Comparison of ENCODE assay signal across 12 mouse cellular contexts in the genomic region with DNA sequence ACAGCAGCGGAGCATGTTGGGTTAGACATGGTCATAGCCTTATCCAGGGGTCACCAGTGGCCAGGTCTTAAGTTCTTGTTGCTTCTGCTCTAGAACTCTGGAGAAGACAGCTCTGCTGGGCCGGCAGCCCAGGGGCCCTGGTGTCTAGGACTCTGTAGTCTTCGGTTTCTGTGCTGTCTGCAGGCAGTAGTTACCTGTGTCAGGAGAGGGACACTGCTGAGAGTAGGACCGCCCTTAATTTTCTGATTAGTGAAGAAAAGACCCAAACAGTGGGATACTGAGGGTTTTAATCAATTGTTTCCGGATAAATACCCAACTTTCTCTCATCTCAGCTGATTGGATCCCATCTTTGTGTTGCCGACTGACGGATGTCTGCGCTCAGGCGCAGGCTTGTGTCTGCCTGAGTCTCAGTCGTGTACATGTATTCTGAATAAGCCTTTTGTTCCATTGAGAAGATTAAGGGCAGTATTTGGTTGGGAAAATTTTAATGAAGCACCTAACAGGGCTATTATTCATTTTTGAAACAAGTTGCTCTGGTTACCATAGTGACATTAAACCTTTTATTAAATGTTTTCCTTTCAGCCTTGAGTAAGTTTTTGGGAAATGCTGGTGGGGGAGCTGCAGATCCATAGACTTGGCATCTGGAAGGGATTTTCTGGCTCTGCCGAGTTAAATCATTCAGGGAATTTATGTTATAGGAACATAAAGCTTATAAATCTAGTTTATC.
A peak's percentile ranks its signal among the peaks of the same experiment; 100 is the strongest.
DNase-seq lines count a peak whose midpoint lies in the region; ATAC-seq lines count a peak whose summit lies in the region.
"Had no signal": no experiment of that assay in that cellular context is flagged by ENCODE, and none has a peak within 500 bp of the region (broad histone marks: within the 10 kb centered on the region; RNA-seq: fewer than 3 reads in every experiment).

No protein-coding gene starts in this region.

- no peaks in the 10 kb centered on the region for H3K9me3 ChIP-seq in embryonic facial prominence, embryonic 10.5 days
- H3K9me3 ChIP-seq in hindbrain, embryonic 11.5 days (ENCODE audit: control insufficient read depth, low read length): no peaks in the 10 kb centered on the region
- no peaks in the 10 kb centered on the region for H3K9me3 ChIP-seq in midbrain, embryonic 11.5 days (ENCODE audit: control insufficient read depth, low read length)
- H3K9me3 ChIP-seq: lung, embryonic 15.5 days had no signal

- no peaks in the 10 kb centered on the region; the same call in 1 of the 2 replicates for H3K27me3 ChIP-seq in embryonic facial prominence, embryonic 10.5 days (replicated peaks; ENCODE audit: low read depth, poor library complexity, severe bottlenecking)
- H3K27me3 ChIP-seq in hindbrain, embryonic 11.5 days (ENCODE audit: control insufficient read depth, insufficient read depth, low read length): no peaks in the 10 kb centered on the region
- H3K27me3 ChIP-seq in midbrain, embryonic 11.5 days (ENCODE audit: control insufficient read depth, insufficient read depth, low read length): no peaks in the 10 kb centered on the region; the same call in 1 of the 2 replicates
- H3K27me3 ChIP-seq: lung, embryonic 15.5 days had no signal

- H3K4me3 ChIP-seq in embryonic facial prominence, embryonic 10.5 days: no peak overlapping the region
- no peak overlapping the region for H3K4me3 ChIP-seq in hindbrain, embryonic 11.5 days (ENCODE audit: low read depth, low read length)
- H3K4me3 ChIP-seq in midbrain, embryonic 11.5 days (ENCODE audit: low read depth, low read length): no peak overlapping the region
- H3K4me3 ChIP-seq: lung, embryonic 15.5 days had no signal

- 61% methylated on average over 11 of the region's 11 CpGs for WGBS in embryonic facial prominence, embryonic 10.5 days
- WGBS in hindbrain, embryonic 11.5 days: 54% methylated on average over 11 of the region's 11 CpGs
- WGBS in midbrain, embryonic 11.5 days: 30% methylated on average over 11 of the region's 11 CpGs

- H3K9ac ChIP-seq in hindbrain, embryonic 11.5 days (ENCODE audit: low read depth, low read length): no peak overlapping the region
- no peak overlapping the region for H3K9ac ChIP-seq in midbrain, embryonic 11.5 days (ENCODE audit: low read length)
- H3K9ac ChIP-seq: lung, embryonic 15.5 days had no signal

- H3K27ac ChIP-seq in embryonic facial prominence, embryonic 10.5 days (replicated peaks): 0 out of 2 replicates have a peak overlapping the region, but pooled peaks have one; percentile 26
- H3K27ac ChIP-seq in hindbrain, embryonic 11.5 days (ENCODE audit: low read depth, low read length): no peak overlapping the region
- no peak overlapping the region for H3K27ac ChIP-seq in midbrain, embryonic 11.5 days (ENCODE audit: low read depth, low read length)
- H3K27ac ChIP-seq: lung, embryonic 15.5 days had no signal

- H3K36me3 ChIP-seq in embryonic facial prominence, embryonic 10.5 days (replicated peaks): no peaks in the 10 kb centered on the region
- no peaks in the 10 kb centered on the region for H3K36me3 ChIP-seq in hindbrain, embryonic 11.5 days (ENCODE audit: control insufficient read depth, insufficient read depth, low read length)
- no peaks in the 10 kb centered on the region for H3K36me3 ChIP-seq in midbrain, embryonic 11.5 days (ENCODE audit: control insufficient read depth, insufficient read depth, low read length)
- H3K36me3 ChIP-seq: lung, embryonic 15.5 days had no signal

- ATAC-seq in hindbrain, embryonic 11.5 days (ENCODE audit: low FRiP score): 0 out of 2 replicates have a peak, but pooled peaks have one; percentile 47
- ATAC-seq in midbrain, embryonic 11.5 days (ENCODE audit: low FRiP score): peak; percentile 52
- ATAC-seq: activated CD4-positive, CD25-positive, alpha-beta regulatory T cell, adult 4 months had no signal

- H3K4me1 ChIP-seq in embryonic facial prominence, embryonic 10.5 days: peaks cover 46% of the 10 kb centered on the region
- peaks cover 2% of the 10 kb centered on the region for H3K4me1 ChIP-seq in hindbrain, embryonic 11.5 days (replicated peaks; ENCODE audit: control insufficient read depth, insufficient read depth, low read length)
- H3K4me1 ChIP-seq in midbrain, embryonic 11.5 days (ENCODE audit: control insufficient read depth, insufficient read depth, low read length): peaks cover 23% of the 10 kb centered on the region

- H3K4me2 ChIP-seq in hindbrain, embryonic 11.5 days (replicated peaks; ENCODE audit: low read depth, low read length): no peak overlapping the region
- no peak overlapping the region; the same call in 1 of the 2 replicates for H3K4me2 ChIP-seq in midbrain, embryonic 11.5 days

- DNase-seq in embryo, embryonic 11 days: peak; percentile 50
- DNase-seq in embryo, embryonic 10 days (ENCODE audit: low spot score): no peak
- DNase-seq in embryonic facial prominence, embryonic 10.5 days (ENCODE audit: low spot score): no peak
- DNase-seq in hindbrain, embryonic 11.5 days (ENCODE audit: low spot score): peak; percentile 29
- peak; percentile 91 for DNase-seq in midbrain, embryonic 11.5 days (ENCODE audit: low spot score, missing footprints)
- no peak for DNase-seq in urinary bladder, postnatal 10 days (ENCODE audit: low spot score)
- no peak for DNase-seq in cerebellum, postnatal 25 days
- DNase-seq in adrenal gland, postnatal 36 days: no peak
- DNase-seq: kidney, adult 9 months; thymus, adult 18-20 months had no signal

Comparison
In these comparisons a context has a peak if more than half of its experiments do, and no peak if none do; other contexts are left out.
1. DNase-seq: peak in embryo, embryonic 11 days (single experiment), hindbrain, embryonic 11.5 days (single experiment) and midbrain, embryonic 11.5 days (single experiment); none in embryo, embryonic 10 days (single experiment), embryonic facial prominence, embryonic 10.5 days (single experiment), urinary bladder, postnatal 10 days (single experiment), cerebellum, postnatal 25 days (0 of 2) and adrenal gland, postnatal 36 days (0 of 2).